ENCODE assay signal across 9 mouse cellular contexts in genomic region chr12:103099185-103099584, GRCm38 (mm10).
DNase-seq lines count a peak whose midpoint lies in the region; ATAC-seq and TF ChIP-seq lines count a peak whose summit lies in the region.
"Had no signal": no experiment of that assay in that cellular context is flagged by ENCODE, and none has a peak within 500 bp of the region (broad histone marks: within the 10 kb centered on the region; RNA-seq: fewer than 3 reads in every experiment).

No protein-coding gene starts in this region.

- no peak overlapping the region for H3K9ac ChIP-seq in forebrain, postnatal 0 days
- H3K9ac ChIP-seq in forebrain, embryonic 11.5 days (ENCODE audit: low read length): no peak overlapping the region
- H3K9ac ChIP-seq in liver, postnatal 0 days (replicated peaks): no peak overlapping the region
- no peak overlapping the region for H3K9ac ChIP-seq in liver, embryonic 11.5 days (ENCODE audit: low read depth, low read length)
- H3K9ac ChIP-seq in forebrain, embryonic 12.5 days: no peak overlapping the region
- H3K9ac ChIP-seq: lung, embryonic 15.5 days had no signal

- ATAC-seq in forebrain, postnatal 0 days: peak; percentile 79
- no peak for ATAC-seq in forebrain, embryonic 11.5 days (replicated peaks; ENCODE audit: low FRiP score)
- peak; percentile 83 for ATAC-seq in liver, postnatal 0 days
- no peak for ATAC-seq in liver, embryonic 11.5 days (replicated peaks; ENCODE audit: low FRiP score)
- peak; percentile 87 for ATAC-seq in neutrophil, adult 5-6 weeks (ENCODE audit: extremely low read depth, insufficient number of reproducible peaks, low FRiP score, poor library complexity, severe bottlenecking)
- ATAC-seq in forebrain, embryonic 12.5 days (ENCODE audit: low FRiP score): no peak

- H3K4me1 ChIP-seq in forebrain, postnatal 0 days (ENCODE audit: insufficient read depth): no peaks in the 10 kb centered on the region
- no peaks in the 10 kb centered on the region for H3K4me1 ChIP-seq in forebrain, embryonic 11.5 days (replicated peaks; ENCODE audit: control insufficient read depth, insufficient read depth, low read length)
- H3K4me1 ChIP-seq in liver, postnatal 0 days (ENCODE audit: insufficient read depth): peaks cover 3% of the 10 kb centered on the region; the same call in 1 of the 2 replicates
- no peaks in the 10 kb centered on the region for H3K4me1 ChIP-seq in liver, embryonic 11.5 days (replicated peaks; ENCODE audit: control insufficient read depth, insufficient read depth, low read length)
- H3K4me1 ChIP-seq in forebrain, embryonic 12.5 days: peaks cover 5% of the 10 kb centered on the region; the same call in 1 of the 2 replicates
- H3K4me1 ChIP-seq: lung, embryonic 15.5 days had no signal

- no peak overlapping the region for H3K4me3 ChIP-seq in forebrain, postnatal 0 days (ENCODE audit: low read depth, low read length)
- no peak overlapping the region for H3K4me3 ChIP-seq in forebrain, embryonic 11.5 days (ENCODE audit: low read depth, low read length)
- H3K4me3 ChIP-seq in liver, postnatal 0 days (ENCODE audit: low read depth, low read length): no peak overlapping the region
- H3K4me3 ChIP-seq in liver, embryonic 11.5 days (ENCODE audit: low read depth, low read length): no peak overlapping the region
- no peak overlapping the region for H3K4me3 ChIP-seq in forebrain, embryonic 12.5 days (replicated peaks)
- H3K4me3 ChIP-seq: lung, embryonic 15.5 days had no signal

- H3K36me3 ChIP-seq in forebrain, postnatal 0 days (ENCODE audit: insufficient read depth): peaks cover 28% of the 10 kb centered on the region
- H3K36me3 ChIP-seq in forebrain, embryonic 11.5 days (ENCODE audit: control insufficient read depth, insufficient read depth, low read length): no peaks in the 10 kb centered on the region
- H3K36me3 ChIP-seq in liver, postnatal 0 days (replicated peaks; ENCODE audit: insufficient read depth, low read length): no peaks in the 10 kb centered on the region
- no peaks in the 10 kb centered on the region for H3K36me3 ChIP-seq in liver, embryonic 11.5 days (ENCODE audit: control insufficient read depth, insufficient read depth, low read length)
- no peaks in the 10 kb centered on the region for H3K36me3 ChIP-seq in forebrain, embryonic 12.5 days (replicated peaks)
- H3K36me3 ChIP-seq: lung, embryonic 15.5 days had no signal

- peak; percentile 64 for TF ChIP-seq CTCF in forebrain, postnatal 0 days (IDR thresholded peaks at IDR 0.05; ENCODE audit: low read depth)
- TF ChIP-seq CTCF in liver, postnatal 0 days (IDR thresholded peaks at IDR 0.05; ENCODE audit: low read depth): peak; percentile 45

- H3K4me2 ChIP-seq in forebrain, postnatal 0 days (ENCODE audit: low read depth): no peak overlapping the region
- no peak overlapping the region for H3K4me2 ChIP-seq in forebrain, embryonic 11.5 days (ENCODE audit: low read depth, low read length, severe bottlenecking)
- H3K4me2 ChIP-seq in liver, postnatal 0 days (ENCODE audit: low read depth, low read length): no peak overlapping the region
- H3K4me2 ChIP-seq in liver, embryonic 11.5 days: no peak overlapping the region
- H3K4me2 ChIP-seq in forebrain, embryonic 12.5 days: no peak overlapping the region
- H3K4me2 ChIP-seq: lung, embryonic 15.5 days had no signal

- WGBS in forebrain, postnatal 0 days: 74% methylated on average over 1 of the region's 1 CpGs
- 74% methylated on average over 1 of the region's 1 CpGs for WGBS in forebrain, embryonic 11.5 days
- WGBS in liver, postnatal 0 days (ENCODE audit: insufficient replicate concordance): 35% methylated on average over 1 of the region's 1 CpGs
- 72% methylated on average over 1 of the region's 1 CpGs for WGBS in liver, embryonic 11.5 days
- WGBS in forebrain, embryonic 12.5 days: 97% methylated on average over 1 of the region's 1 CpGs

- H3K9me3 ChIP-seq in forebrain, postnatal 0 days (ENCODE audit: low read length): no peaks in the 10 kb centered on the region
- no peaks in the 10 kb centered on the region for H3K9me3 ChIP-seq in forebrain, embryonic 11.5 days (ENCODE audit: control insufficient read depth, low read length)
- no peaks in the 10 kb centered on the region for H3K9me3 ChIP-seq in liver, postnatal 0 days (ENCODE audit: low read length)
- no peaks in the 10 kb centered on the region for H3K9me3 ChIP-seq in liver, embryonic 11.5 days (ENCODE audit: control insufficient read depth, low read length)
- H3K9me3 ChIP-seq in forebrain, embryonic 12.5 days: no peaks in the 10 kb centered on the region
- H3K9me3 ChIP-seq: lung, embryonic 15.5 days had no signal

- no peak for TF ChIP-seq EP300 in liver, postnatal 0 days (IDR thresholded peaks at IDR 0.05; ENCODE audit: low read depth)

- no peaks in the 10 kb centered on the region for H3K27me3 ChIP-seq in forebrain, postnatal 0 days (ENCODE audit: insufficient read depth, low read length)
- H3K27me3 ChIP-seq in forebrain, embryonic 11.5 days (ENCODE audit: control insufficient read depth, insufficient read depth, low read length): no peaks in the 10 kb centered on the region
- no peaks in the 10 kb centered on the region for H3K27me3 ChIP-seq in liver, postnatal 0 days (ENCODE audit: insufficient read depth, low read length)
- no peaks in the 10 kb centered on the region for H3K27me3 ChIP-seq in liver, embryonic 11.5 days (replicated peaks; ENCODE audit: control insufficient read depth, insufficient read depth, low read length)
- H3K27me3 ChIP-seq in forebrain, embryonic 12.5 days: no peaks in the 10 kb centered on the region
- H3K27me3 ChIP-seq: lung, embryonic 15.5 days had no signal

- peak; percentile 21 for DNase-seq in forebrain, postnatal 0 days
- no peak for DNase-seq in forebrain, embryonic 11.5 days (ENCODE audit: low spot score)
- peak; percentile 25 for DNase-seq in liver, postnatal 0 days
- DNase-seq in liver, embryonic 11.5 days (ENCODE audit: low spot score): no peak
- peak; percentile 7 for DNase-seq in c-Kit-positive CD71-negative TER-119-negative erythroid progenitor cells, embryonic 14.5 days (ENCODE audit: low read depth)
- DNase-seq in cerebellum, postnatal 4 days (ENCODE audit: low spot score in 2 of 2): no peak

- H3K27ac ChIP-seq in forebrain, postnatal 0 days (ENCODE audit: low read depth, low read length): no peak overlapping the region
- no peak overlapping the region for H3K27ac ChIP-seq in forebrain, embryonic 11.5 days (ENCODE audit: low read depth, low read length)
- H3K27ac ChIP-seq in liver, postnatal 0 days (ENCODE audit: low read depth): no peak overlapping the region
- H3K27ac ChIP-seq in liver, embryonic 11.5 days (ENCODE audit: low read depth, low read length): no peak overlapping the region
- H3K27ac ChIP-seq in forebrain, embryonic 12.5 days: no peak overlapping the region
- H3K27ac ChIP-seq: lung, embryonic 15.5 days had no signal

Comparison
In these comparisons a context has a peak if more than half of its experiments do, and no peak if none do; other contexts are left out.
1. ATAC-seq: peak in forebrain, postnatal 0 days (single experiment), liver, postnatal 0 days (single experiment) and neutrophil, adult 5-6 weeks (single experiment); none in forebrain, embryonic 11.5 days (single experiment), liver, embryonic 11.5 days (single experiment) and forebrain, embryonic 12.5 days (single experiment).
2. DNase-seq: peak in forebrain, postnatal 0 days (single experiment), liver, postnatal 0 days (single experiment) and c-Kit-positive CD71-negative TER-119-negative erythroid progenitor cells, embryonic 14.5 days (single experiment); none in forebrain, embryonic 11.5 days (single experiment), liver, embryonic 11.5 days (single experiment) and cerebellum, postnatal 4 days (0 of 2).